Mouse (Mus musculus) left cerebral cortex, postnatal 14 days (tissue): ENCODE data around the gene Spem1. TPM values are rescaled to one million over a fixed set of nuclear protein-coding genes. Genes with fewer than 3 reads are reported as not detected.
A peak's percentile ranks its signal among the peaks of the same experiment; 100 is the strongest.

Experiments
- DNase-seq, 2 experiments: peaks; one replicate each; pipeline ENCODE4 v3.0.0; 2021 to 2022; ENCODE audit warnings: low spot score in 2 of 2, mixed read lengths in 1 of 2
- intact Hi-C: fragments of 180-260 bp; cut with DNase I; formaldehyde crosslinking; loops from one replicate; pipeline ENCODE4 v1.15.1; 2025
- total RNA-seq, 2 experiments: library from RNA; stranded (reverse); gene quantifications; 2 replicates each; pipeline ENCODE4 v1.2.3; 2021

Gene Spem1
- total RNA-seq, 2 experiments from 2014 or later: 0.32 TPM; not detected in 1

DNA sequence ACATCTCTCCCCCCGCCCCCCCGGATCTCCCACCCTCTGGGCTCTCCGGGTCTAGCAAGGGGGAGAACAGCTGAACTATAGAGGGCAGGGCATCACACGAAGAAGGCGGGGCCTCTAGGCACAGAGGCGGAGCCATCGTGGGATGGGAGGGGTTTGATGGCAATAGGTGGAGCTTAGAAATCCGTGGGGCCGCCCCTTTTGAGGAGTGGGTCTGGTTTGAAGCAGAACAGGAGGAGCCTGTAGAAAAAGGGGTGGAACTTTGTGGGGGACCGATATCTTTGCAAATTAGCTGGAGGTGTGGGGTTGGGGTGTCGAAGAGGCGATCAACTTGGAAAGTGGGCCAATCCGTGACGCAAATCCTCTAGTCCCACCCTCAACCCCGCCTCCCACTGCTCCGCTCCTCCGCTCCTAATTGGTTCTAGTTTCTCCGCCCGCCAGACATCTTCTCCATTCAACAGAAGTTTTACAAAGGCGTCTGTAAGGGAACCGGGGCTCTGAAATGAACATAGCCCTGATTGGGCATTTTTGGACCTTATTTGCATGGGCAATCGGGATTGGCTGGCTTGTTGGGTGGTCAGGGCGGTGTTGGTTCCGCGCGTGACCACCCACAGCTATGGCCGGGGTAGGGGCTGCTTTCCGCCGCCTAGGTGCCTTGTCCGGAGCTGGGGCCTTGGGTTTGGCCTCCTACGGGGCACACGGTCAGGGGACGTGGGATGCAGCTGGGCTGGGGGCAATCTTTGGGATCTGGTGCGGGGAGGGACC is 16.2 kb upstream of the Spem1 start, which contains the start of gene Tmem256:
Gene Tmem256, plus strand, starts transcription at position 563 of the 762 bp plus-strand sequence.
- intact Hi-C loops: loop anchor here (2.0 to 5.0 kb wide), 2 partner anchors 35 to 81 kb away; partner anchors contain the start of gene Polr2a
- DNase-seq: peak; percentile 97 to 99

DNA sequence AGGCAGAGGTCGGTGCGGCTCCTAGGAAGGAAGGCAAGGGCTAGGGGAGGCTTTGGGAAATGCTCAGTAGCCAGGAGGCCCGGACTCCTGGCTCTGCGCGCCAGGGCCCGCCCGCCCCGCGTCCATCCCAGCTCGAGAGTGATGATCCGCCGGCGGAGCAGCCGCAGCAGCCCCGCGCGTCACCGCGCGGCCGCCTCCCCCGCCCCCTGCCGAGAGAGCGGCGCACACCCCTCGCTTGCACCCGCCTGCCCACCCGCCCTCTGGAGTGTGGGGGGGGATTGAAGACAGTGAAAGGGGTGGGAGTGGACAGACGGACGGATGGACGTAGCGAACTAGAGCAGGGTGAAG is 15.6 kb upstream of the Spem1 start, which contains the start of gene Nlgn2:
Gene Nlgn2, minus strand, starts transcription at position 181 of the 348 bp plus-strand sequence.
- intact Hi-C loops: loop anchor here (2.0 to 5.0 kb wide), 2 partner anchors 35 to 80 kb away; partner anchors contain the start of gene Polr2a

DNA sequence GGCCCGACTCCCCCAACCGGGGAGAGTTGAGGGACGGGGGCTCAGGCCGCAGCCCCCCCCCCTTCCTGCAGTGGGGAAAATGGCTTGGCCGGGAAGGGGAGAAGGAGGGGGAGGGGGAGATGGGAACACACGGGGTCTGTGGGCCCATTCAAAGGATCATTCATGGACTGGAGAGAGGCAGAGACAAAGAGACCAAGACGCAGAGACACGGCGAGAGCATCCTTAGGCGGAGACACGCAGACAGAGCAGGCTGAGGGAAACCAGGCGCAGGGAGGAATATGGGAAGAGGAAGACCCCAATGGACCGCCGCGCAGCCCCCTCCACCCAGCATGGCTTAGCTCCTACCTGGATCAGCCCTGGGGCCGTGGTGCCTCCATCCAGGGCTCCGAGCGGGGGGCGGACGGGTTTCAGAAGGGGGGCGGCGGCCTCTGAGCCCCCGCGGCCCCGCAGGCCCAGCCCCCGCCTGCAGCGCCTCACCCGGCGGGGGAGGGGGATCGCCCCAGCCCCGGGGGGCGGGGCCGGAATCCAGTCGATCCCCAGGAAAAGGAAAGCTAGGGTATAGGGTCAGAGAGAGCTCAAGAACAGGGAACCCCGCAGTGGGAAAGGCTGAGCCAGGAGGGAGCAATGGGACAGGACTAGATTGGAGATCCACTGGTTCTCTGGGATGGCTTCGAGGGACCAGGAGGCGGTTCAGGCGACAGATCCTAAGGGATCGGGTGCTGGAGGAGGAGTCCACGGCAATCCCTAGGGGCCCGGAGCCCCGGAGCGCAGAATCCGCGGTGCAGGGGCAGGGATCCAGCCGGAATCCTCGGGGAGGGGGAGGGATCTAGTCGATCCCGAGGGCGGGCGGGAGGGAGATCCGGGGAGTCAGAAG is 15.0 kb upstream of the Spem1 start:
- intact Hi-C loops: loop anchor here (2.0 to 5.0 kb wide), 2 partner anchors 34 to 80 kb away; partner anchors contain the start of gene Polr2a
- DNase-seq: peak; percentile 44

More for the DNA sequence above, 15.6 kb upstream of the Spem1 start, which contains the start of gene Nlgn2:
- peak in 1 of 2 experiments; percentile 77 for DNase-seq

DNA sequence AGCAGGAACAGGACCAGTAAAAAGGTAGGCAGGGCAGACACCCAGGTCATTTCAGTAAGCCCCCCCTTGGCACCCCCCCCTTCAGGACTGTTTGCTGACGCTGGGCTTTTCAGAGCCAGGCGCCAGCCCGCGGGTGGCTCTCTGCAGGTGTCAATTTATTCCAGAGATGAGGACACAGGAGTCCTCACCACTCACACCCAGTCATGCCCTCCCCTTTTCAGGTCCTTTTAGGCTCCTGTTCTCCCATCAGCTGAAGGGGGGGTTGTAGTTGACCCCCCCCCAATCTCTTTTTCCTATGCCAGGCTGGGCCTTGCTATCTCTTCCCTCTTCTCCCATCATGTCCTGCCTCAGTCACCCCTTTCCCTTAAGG is 14.0 kb upstream of the Spem1 start:
- intact Hi-C loops: loop anchor here (2.0 to 5.0 kb wide), 2 partner anchors 33 to 79 kb away; partner anchors contain the start of gene Polr2a

DNA sequence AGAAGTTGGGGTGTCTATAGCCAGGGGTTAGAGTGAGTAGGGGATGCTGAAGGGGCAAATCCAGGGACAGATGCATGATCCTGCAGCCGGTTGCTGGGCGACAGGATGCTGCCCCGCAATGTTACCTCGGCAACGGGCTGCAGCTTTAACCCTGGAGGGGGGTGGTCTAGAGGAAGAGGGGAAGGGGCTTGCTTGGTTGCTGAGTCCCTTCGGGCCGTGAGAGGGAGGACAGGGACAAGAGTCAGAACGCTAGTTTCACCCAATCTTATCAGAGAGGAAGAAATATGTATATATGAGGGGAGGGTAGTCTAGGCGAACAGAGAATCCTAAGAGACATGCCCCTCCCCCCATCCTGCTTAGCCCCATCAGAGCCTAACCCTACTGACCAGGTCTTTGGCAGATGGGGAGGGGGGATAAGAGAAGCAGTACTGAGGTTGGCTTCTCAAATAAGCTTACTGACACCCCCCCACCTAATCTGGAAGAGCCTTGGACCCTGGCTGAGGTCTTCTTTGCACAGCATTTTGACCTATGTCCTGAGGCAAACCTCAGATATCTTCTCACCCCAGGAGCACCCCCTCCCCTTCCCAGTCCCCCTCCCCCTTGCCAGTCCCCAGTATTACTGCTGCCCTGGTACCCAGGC is 13.5 kb upstream of the Spem1 start:
- no peak for DNase-seq
- intact Hi-C loops: loop anchor here (5.0 kb wide), 1 partner anchor 78 kb away; the partner anchor contains the start of gene Polr2a

More for the DNA sequence above, 14.0 kb upstream of the Spem1 start:
- DNase-seq: no peak

DNA sequence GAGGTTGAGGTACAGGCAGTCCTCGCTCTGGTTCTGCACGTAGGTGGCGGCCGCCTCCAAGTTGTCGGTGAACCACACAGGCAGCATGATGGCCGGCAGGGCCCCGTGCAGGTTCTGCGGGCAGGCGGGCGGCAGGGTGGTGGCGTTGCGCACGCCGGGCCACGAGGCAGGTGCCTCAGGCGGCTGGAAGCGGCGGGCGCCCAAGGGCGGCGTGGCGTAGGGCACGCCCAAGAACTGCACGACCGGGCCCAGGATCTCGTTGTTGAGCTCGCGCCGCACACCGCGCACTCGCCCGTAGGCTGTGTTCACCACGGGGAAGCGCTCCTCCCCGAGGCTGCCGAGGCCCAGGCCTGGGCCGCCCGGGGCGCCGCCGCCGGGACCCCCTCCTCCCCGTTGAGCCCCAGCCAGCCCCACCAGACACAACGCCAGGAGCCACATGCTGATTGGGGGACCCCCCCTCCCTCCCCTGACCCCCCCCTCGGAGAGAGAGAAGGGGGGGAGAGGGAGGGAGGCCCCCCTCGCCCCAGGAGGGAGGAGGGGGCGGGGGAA is 12.1 kb upstream of the Spem1 start:
- intact Hi-C loops: no loop called here
- DNase-seq: no peak

DNA sequence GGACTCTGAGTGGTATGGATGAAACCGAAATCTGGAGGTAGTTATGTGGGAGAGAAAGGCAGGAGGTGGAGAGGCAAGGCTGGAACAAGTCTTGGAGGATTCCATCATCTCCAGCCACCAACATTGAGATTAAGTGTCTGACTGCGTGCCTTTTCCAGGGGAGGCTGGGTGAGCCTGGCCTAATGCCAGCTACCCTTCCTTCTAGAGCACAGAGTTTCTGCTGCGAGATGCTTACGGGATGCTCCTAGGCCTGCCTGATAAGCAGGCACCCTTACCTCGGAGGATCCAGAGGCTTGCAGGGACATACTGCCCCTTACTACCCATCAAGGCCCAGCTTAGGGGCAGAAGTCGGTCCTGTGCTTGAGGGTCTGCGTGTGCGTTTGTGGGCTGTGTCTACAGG is 11.6 kb upstream of the Spem1 start:
- DNase-seq: no peak
- intact Hi-C loops: no loop called here

DNA sequence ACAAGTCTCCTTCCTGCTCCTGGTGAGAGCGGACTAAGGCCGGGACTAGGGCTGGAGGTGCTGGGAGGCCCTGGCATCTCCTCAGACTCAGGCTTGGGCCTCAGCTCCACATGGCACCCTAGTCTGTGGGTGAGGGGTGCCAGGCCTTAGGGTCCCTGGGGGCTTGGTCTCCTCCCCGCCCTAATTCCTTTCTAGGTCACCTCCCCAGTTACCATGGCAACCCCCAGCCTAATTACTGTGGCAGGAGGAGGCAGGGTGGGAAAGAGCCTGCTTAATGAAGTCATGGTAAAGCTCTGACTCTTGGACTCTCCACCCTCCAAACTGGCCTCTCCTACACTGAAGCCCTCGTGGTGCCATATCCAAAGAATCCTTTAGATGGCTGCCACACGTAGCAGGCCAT is 6.9 kb upstream of the Spem1 start:
- no peak for DNase-seq
- intact Hi-C loops: no loop called here

DNA sequence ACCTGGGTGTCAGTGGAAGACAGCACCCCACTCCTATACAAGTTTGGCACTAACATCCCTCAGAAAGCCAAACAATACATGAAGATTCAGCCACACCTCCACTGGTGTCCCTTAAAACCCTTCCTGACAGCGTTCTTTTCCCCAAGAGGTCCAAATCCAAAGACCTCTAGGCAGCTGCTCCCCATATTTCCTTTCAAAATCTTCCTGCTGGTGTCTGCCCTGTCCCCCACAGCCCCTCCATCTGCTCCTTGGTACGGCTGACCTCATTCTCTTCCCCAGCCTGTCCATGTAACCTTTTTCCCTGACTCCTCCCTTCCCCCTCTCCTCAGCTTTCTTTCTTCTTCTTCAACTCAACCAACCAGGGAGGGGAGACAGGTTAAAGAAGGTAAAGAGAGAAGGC is 1.5 kb upstream of the Spem1 start:
- DNase-seq: no peak
- intact Hi-C loops: no loop called here

DNA sequence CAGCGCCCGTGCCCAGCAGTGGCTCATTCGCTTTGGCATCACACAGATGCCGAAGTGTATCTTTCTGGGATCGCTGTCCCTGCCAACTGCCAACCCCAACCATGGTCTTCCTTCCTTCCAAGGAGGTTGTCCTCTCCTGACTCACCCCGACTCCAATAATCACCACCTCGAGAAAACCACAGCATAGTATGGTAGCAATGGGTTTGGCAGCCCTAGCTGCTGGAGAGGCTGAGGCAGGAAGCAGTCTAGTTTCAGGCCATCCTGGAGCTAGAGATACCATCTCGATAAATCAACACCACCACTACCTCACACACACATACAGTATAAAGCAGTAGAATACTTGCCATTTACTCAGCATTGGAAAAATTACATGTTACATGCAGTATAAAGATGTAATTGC is 3.1 kb downstream of the Spem1 start:
- intact Hi-C loops: no loop called here
- no peak for DNase-seq

DNA sequence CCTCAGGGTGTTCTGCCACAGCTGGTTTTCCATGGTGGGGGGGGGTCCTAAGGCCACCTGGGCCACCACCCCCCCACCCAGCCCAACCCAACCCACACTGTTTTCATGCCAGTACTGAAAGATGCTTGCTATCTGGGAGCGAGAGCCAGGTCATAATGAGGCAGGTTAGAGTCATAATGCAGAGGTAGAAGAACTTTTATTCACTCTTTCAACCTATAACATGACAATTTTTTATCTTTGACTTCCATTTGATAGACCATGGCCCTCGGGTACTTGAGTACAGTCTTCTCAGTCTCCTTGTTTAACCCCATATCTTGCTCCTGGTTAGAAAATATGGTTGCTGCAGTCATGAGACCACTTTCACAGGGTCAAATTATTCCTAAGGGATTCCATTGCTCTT is 3.6 kb downstream of the Spem1 start, which contains the start of gene Spem2:
Gene Spem2, minus strand, starts transcription at position 101 of the 400 bp plus-strand sequence.
- DNase-seq: no peak
- intact Hi-C loops: no loop called here

DNA sequence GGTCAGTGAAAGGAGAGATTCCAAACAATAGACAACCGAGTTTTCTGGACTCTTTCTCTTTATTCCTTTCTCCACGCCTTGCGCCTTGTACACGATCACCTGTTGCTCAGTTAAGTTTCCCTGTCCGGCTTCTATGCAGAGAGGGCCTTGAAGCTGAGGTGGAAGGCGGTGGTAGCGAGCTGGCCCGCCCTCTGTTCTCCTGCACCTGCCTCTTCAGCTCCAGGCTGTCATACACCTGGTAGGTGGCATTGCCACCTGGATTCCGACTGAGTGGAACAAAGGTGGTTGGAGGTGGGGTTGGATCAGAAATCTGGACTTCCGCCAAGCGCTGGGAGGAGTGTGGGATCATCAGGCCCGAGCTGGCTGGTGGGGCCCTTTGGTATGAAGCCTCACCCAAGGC is 5.5 kb downstream of the Spem1 start:
- no peak for DNase-seq
- intact Hi-C loops: no loop called here

DNA sequence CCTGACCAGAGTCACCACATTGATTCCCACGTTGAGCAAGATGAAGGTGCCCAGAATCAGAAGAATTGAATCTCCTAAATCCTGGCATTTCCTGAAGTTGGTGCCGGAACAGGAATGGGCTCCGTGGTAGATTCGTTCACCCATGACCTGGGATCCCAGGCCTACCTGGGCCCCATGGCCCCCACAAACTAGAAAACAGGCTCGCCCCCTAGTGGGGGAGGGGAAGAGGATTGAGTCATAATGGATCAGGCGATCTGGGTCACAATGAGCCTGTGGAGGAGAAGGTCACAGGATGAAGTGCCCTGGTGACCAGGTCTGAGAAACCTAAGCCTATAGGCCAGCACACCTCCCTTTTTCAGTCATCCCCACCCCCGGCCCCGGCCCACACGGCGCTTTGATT is 6.8 kb downstream of the Spem1 start, which contains the start of gene Gm39566:
Gene Gm39566, minus strand, starts transcription at position 144 of the 400 bp plus-strand sequence.
- intact Hi-C loops: no loop called here
- no peak for DNase-seq

DNA sequence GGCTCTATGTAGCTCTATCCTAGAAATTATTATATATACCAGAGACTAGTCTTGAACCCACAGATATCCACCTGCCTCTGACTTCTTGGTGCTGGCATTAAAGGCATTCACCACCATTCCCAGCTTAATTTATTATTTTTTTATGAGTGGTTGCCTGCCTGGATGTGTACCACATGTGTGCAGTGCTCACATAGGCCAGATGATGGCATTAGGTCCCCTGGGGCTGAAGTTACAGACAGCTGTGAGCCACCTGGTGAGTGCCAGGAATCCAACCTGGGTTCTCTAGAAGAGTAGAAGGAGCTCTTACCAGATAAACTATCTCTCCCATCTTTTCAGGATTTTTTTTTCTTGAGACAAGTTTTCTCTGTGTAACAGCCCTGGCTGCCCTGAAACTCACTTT is 11.7 kb downstream of the Spem1 start:
- intact Hi-C loops: no loop called here
- DNase-seq: no peak

DNA sequence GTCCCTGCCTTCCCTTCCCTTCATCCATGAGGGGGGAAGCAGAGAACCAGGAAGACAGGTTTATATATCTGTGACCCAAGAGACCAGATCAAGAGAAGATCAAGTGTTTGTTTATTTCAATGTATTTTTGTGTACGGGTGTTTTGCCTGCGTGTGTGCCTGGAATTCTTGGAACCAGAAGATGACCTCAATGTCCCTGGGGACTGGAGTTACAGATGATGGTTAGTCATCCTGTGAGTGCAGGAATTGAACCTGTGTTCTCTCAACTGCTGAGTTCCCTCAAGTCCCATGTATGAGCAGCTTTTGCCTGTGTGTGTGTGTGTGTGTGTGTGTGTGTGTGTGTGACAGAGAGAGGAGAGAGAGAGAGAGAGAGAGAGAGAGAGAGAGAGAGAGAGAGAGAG is 14.3 kb downstream of the Spem1 start:
- intact Hi-C loops: no loop called here
- DNase-seq: no peak

DNA sequence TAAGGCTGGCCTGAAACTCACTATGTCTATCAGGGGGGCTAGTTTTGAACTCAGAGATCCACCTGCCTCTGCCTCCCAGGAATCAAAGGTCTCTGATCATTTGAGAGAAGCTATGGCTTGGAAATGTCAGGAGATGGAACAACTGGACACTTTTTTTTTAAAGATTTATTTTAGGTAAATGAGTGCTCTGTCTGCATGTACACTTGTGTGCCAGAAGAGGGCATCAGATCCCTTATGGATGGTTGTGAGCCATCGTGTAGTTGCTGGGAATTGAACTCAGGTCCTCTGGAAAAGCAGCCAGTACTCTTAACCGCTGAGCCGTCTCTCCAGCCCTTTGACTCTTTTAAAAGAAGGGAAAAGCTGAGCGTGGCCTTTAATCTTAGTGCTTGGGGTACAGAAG is 15.6 kb downstream of the Spem1 start:
- intact Hi-C loops: no loop called here
- DNase-seq: no peak

DNA sequence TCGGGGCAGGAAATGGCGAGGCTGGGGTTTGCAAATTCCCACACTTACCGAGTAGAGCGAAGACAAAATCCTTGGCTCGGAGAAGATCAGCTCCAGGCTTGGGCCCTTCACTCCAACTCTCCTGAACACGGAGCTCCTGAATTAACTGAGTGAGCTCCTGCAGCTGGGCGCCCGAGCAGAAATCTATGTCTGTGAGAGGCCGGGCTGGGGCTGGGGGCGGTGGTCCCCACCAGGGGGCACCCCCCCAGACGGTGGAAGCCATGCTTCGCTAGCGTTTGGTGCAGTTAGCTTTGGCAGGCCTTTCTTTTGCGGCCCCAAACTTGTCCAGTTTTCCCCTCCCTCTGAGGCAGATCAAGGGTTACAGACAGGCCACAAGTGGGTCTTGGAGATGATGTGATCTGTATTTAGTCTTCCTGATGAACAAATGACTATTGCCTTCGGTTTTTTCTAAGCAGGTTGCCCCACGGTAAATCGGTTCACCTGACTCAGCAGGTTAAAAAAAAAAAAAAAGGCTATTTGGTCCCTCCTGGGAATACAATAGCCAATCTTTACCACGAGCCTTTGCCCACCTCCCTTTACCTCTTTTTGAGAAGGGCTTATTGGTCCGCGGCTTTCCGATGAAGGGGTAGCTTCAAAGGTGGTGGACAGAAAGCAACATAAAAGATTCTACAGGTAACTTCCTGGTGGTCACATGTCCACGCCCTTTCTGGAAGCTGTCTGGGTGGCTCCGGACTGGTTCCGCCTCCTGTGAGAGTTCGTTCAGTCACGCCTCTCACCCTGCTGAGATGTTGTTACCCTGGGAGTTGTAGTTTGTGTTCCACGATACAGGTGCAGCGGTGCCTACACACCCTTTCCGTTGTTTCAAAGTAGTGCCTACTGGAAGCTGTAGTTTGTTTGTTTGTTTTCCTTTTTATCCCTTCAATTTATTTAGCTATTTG is 16.7 kb downstream of the Spem1 start, which contains the start of gene Tmem102:
Gene Tmem102, minus strand, starts transcription at position 653 of the 938 bp plus-strand sequence.
- intact Hi-C loops: loop anchor here (5.0 kb wide), 1 partner anchor 72 kb away; the partner anchor contains the start of gene Tmem95
- DNase-seq: no peak

DNA sequence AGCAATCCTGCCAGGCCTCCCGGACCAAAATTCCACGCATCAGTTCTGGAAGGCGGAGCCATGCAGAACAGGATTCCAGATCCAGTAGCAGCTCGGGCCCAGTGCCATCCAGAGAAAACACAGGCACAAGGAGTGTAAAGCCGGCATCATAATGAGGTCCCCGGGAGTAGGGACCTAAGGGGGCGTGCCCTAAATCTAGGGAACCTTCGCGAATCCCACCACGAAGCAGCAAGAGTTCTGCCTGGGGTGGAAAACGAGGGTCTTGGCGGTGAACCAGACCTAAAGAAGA is 17.4 kb downstream of the Spem1 start:
- intact Hi-C loops: loop anchor here (5.0 kb wide), 1 partner anchor 73 kb away; the partner anchor contains the start of gene Tmem95
- no peak for DNase-seq
